In the genomic region with DNA sequence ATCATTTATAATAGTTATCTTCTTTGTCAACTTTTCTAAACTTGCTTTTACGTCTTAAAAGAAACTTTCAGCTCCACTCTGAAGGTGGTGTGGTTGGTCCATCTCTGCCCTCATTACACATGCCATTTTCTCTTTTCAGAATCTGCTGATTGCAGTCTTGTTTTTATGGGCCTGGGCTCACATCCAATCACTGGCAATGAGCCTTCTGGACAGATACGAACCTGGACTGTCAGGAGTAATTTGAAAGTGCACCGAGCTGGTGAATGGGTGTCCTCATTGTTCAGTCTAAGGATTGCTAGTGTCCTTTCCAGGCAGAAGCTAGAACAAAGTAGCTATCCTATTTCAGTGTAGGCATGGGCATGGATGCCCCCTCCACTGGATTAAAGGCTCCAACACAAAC, we compare ENCODE assay signal across 40 mouse cellular contexts. TPM values are rescaled to one million over a fixed set of nuclear protein-coding genes. Genes with fewer than 3 reads are reported as not detected.
DNase-seq lines count a peak whose midpoint lies in the region; ATAC-seq and TF ChIP-seq lines count a peak whose summit lies in the region.
"Had no signal": no experiment of that assay in that cellular context is flagged by ENCODE, and none has a peak within 500 bp of the region (broad histone marks: within the 10 kb centered on the region; RNA-seq: fewer than 3 reads in every experiment).

No protein-coding gene starts in this region.

- 43% methylated on average over 3 of the region's 3 CpGs for WGBS in forebrain, embryonic 14.5 days
- 76% methylated on average over 3 of the region's 3 CpGs for whole genome bisulfite sequencing in forebrain, embryonic 12.5 days
- 68% methylated on average over 3 of the region's 3 CpGs for WGBS in midbrain, postnatal 0 days
- 87% methylated on average over 3 of the region's 3 CpGs for WGBS in midbrain, embryonic 14.5 days

- H3K9ac ChIP-seq in forebrain, embryonic 14.5 days (ENCODE audit: low read length), result no peak overlapping the region
- no peak overlapping the region for H3K9ac ChIP-seq in forebrain, embryonic 12.5 days
- H3K9ac ChIP-seq in midbrain, postnatal 0 days (replicated peaks; ENCODE audit: low read length, poor library complexity, severe bottlenecking), result no peak overlapping the region
- no peak overlapping the region for H3K9ac ChIP-seq in midbrain, embryonic 14.5 days (replicated peaks; ENCODE audit: low read length)
- H3K9ac ChIP-seq: forebrain, embryonic 15.5 days; hindbrain, embryonic 12.5 days; intestine, embryonic 15.5 days; limb, embryonic 15.5 days; liver, embryonic 13.5 days; midbrain, embryonic 13.5 days; stomach, embryonic 15.5 days had no signal

- H3K36me3 ChIP-seq in forebrain, embryonic 14.5 days (ENCODE audit: control insufficient read depth, insufficient read depth, low read length), result no peaks in the 10 kb centered on the region
- no peaks in the 10 kb centered on the region for H3K36me3 ChIP-seq in forebrain, embryonic 12.5 days (replicated peaks)
- no peaks in the 10 kb centered on the region for H3K36me3 ChIP-seq in midbrain, postnatal 0 days (ENCODE audit: insufficient read depth, low read length)
- H3K36me3 ChIP-seq in midbrain, embryonic 14.5 days (ENCODE audit: control insufficient read depth, insufficient read depth, low read length), result no peaks in the 10 kb centered on the region
- H3K36me3 ChIP-seq: forebrain, embryonic 15.5 days; hindbrain, embryonic 12.5 days; intestine, embryonic 15.5 days; limb, embryonic 10.5 days; limb, embryonic 15.5 days; liver, embryonic 13.5 days; midbrain, embryonic 13.5 days; stomach, embryonic 15.5 days had no signal

- TF ChIP-seq CTCF in midbrain, postnatal 0 days (IDR thresholded peaks at IDR 0.05), result no peak

- peak; percentile 6 for DNase-seq in adrenal gland, postnatal 10 days
- no peak for DNase-seq in adrenal gland, postnatal 36 days
- peak; percentile 39 for DNase-seq in forebrain, embryonic 14.5 days (ENCODE audit: low spot score)
- DNase-seq in kidney, adult 18-20 months, result peak; percentile 8
- no peak for DNase-seq in kidney, postnatal 14 days
- DNase-seq in midbrain, postnatal 0 days (ENCODE audit: low spot score), result peak; percentile 6
- no peak for DNase-seq in midbrain, embryonic 14.5 days
- DNase-seq: adrenal gland, postnatal 14 days; heart, adult 18-20 months; heart, postnatal 36 days; liver, embryonic 13.5 days; lung, adult 18-20 months; right cerebral cortex, postnatal 25 days had no signal

- no peak overlapping the region for H3K4me3 ChIP-seq in forebrain, embryonic 14.5 days (ENCODE audit: low read depth, low read length)
- no peak overlapping the region for H3K4me3 ChIP-seq in forebrain, embryonic 12.5 days (replicated peaks)
- H3K4me3 ChIP-seq in midbrain, postnatal 0 days (ENCODE audit: low read depth, low read length), result no peak overlapping the region
- no peak overlapping the region for H3K4me3 ChIP-seq in midbrain, embryonic 14.5 days (replicated peaks; ENCODE audit: low read depth, low read length)
- H3K4me3 ChIP-seq: forebrain, embryonic 15.5 days; hindbrain, embryonic 12.5 days; intestine, embryonic 15.5 days; layer of hippocampus, adult 2 months; limb, embryonic 10.5 days; limb, embryonic 15.5 days; liver, embryonic 13.5 days; midbrain, embryonic 13.5 days; stomach, embryonic 15.5 days had no signal

- H3K4me2 ChIP-seq in forebrain, embryonic 14.5 days (ENCODE audit: low read length), result no peak overlapping the region
- H3K4me2 ChIP-seq in forebrain, embryonic 12.5 days, result no peak overlapping the region
- H3K4me2 ChIP-seq in midbrain, postnatal 0 days (ENCODE audit: low read depth, low read length, poor library complexity, severe bottlenecking), result no peak overlapping the region
- no peak overlapping the region for H3K4me2 ChIP-seq in midbrain, embryonic 14.5 days (ENCODE audit: low read length)
- H3K4me2 ChIP-seq: forebrain, embryonic 15.5 days; heart, embryonic 11.5 days; hindbrain, embryonic 12.5 days; intestine, embryonic 15.5 days; limb, embryonic 15.5 days; liver, embryonic 13.5 days; midbrain, embryonic 13.5 days; stomach, embryonic 15.5 days had no signal

- H3K27ac ChIP-seq in forebrain, embryonic 14.5 days (ENCODE audit: low read depth, low read length), result no peak overlapping the region
- H3K27ac ChIP-seq in forebrain, embryonic 12.5 days, result no peak overlapping the region
- no peak overlapping the region for H3K27ac ChIP-seq in midbrain, postnatal 0 days (ENCODE audit: low read depth, low read length)
- no peak overlapping the region for H3K27ac ChIP-seq in midbrain, embryonic 14.5 days (replicated peaks; ENCODE audit: low read depth, low read length)
- H3K27ac ChIP-seq: forebrain, embryonic 15.5 days; hindbrain, embryonic 12.5 days; hindbrain, postnatal 0 days; intestine, embryonic 15.5 days; kidney, postnatal 0 days; layer of hippocampus, adult 2 months; limb, embryonic 10.5 days; limb, embryonic 15.5 days; liver, embryonic 13.5 days; macrophage; midbrain, embryonic 13.5 days; stomach, embryonic 15.5 days had no signal

- no peaks in the 10 kb centered on the region for H3K9me3 ChIP-seq in forebrain, embryonic 14.5 days (replicated peaks; ENCODE audit: control insufficient read depth, low read length)
- H3K9me3 ChIP-seq in forebrain, embryonic 12.5 days, result no peaks in the 10 kb centered on the region
- no peaks in the 10 kb centered on the region for H3K9me3 ChIP-seq in midbrain, postnatal 0 days (ENCODE audit: low read length)
- no peaks in the 10 kb centered on the region for H3K9me3 ChIP-seq in midbrain, embryonic 14.5 days (ENCODE audit: control insufficient read depth, low read length)
- H3K9me3 ChIP-seq: forebrain, embryonic 15.5 days; hindbrain, embryonic 12.5 days; intestine, embryonic 15.5 days; limb, embryonic 10.5 days; limb, embryonic 15.5 days; liver, embryonic 13.5 days; midbrain, embryonic 13.5 days; stomach, embryonic 15.5 days had no signal

- no peaks in the 10 kb centered on the region for H3K4me1 ChIP-seq in forebrain, embryonic 14.5 days (ENCODE audit: control insufficient read depth, insufficient read depth, low read length)
- no peaks in the 10 kb centered on the region for H3K4me1 ChIP-seq in forebrain, embryonic 12.5 days
- no peaks in the 10 kb centered on the region for H3K4me1 ChIP-seq in midbrain, postnatal 0 days (ENCODE audit: insufficient read depth, low read length)
- H3K4me1 ChIP-seq in midbrain, embryonic 14.5 days (ENCODE audit: control insufficient read depth, insufficient read depth, low read length), result no peaks in the 10 kb centered on the region
- H3K4me1 ChIP-seq: forebrain, embryonic 15.5 days; hindbrain, embryonic 12.5 days; intestine, embryonic 15.5 days; limb, embryonic 10.5 days; limb, embryonic 15.5 days; liver, embryonic 13.5 days; midbrain, embryonic 13.5 days; stomach, embryonic 15.5 days had no signal

- no peak for ATAC-seq in forebrain, embryonic 14.5 days
- no peak for ATAC-seq in forebrain, embryonic 12.5 days (ENCODE audit: low FRiP score)
- ATAC-seq in midbrain, postnatal 0 days (ENCODE audit: low FRiP score), result no peak
- no peak for ATAC-seq in midbrain, embryonic 14.5 days (ENCODE audit: low FRiP score, low TSS enrichment)
- ATAC-seq: forebrain, embryonic 15.5 days; hindbrain, postnatal 0 days; intestine, embryonic 15.5 days; lung, postnatal 0 days; midbrain, embryonic 13.5 days had no signal

- H3K27me3 ChIP-seq in forebrain, embryonic 14.5 days (replicated peaks; ENCODE audit: control insufficient read depth, insufficient read depth, low read length), result no peaks in the 10 kb centered on the region
- H3K27me3 ChIP-seq in forebrain, embryonic 12.5 days, result no peaks in the 10 kb centered on the region
- no peaks in the 10 kb centered on the region for H3K27me3 ChIP-seq in midbrain, postnatal 0 days (ENCODE audit: insufficient read depth, low read length)
- no peaks in the 10 kb centered on the region for H3K27me3 ChIP-seq in midbrain, embryonic 14.5 days (ENCODE audit: control insufficient read depth, insufficient read depth, low read length)
- H3K27me3 ChIP-seq: forebrain, embryonic 15.5 days; intestine, embryonic 15.5 days; limb, embryonic 15.5 days; liver, embryonic 13.5 days; midbrain, embryonic 13.5 days; stomach, embryonic 15.5 days had no signal

RNA-seq across cellular contexts. Expression of a gene that starts 12.8 kb away (rescaled TPM):
- not detected for total RNA-seq in adrenal gland, postnatal 10 days (2021)
- not detected for total RNA-seq in adrenal gland, postnatal 36 days (2021)
- polyA plus RNA-seq in forebrain, embryonic 14.5 days (2014; fragmentation: Nextera tagmentation; extraction: Ambion mirVana), result not detected in 2 replicates
- not detected in 2 replicates for polyA plus RNA-seq in forebrain, embryonic 12.5 days (2016; fragmentation: Nextera tagmentation; extraction: Ambion mirVana)
- not detected in 2 replicates for total RNA-seq in midbrain, postnatal 0 days (2014; rRNA removed)
- polyA plus RNA-seq in midbrain, postnatal 0 days (2015; fragmentation: Nextera tagmentation; extraction: Ambion mirVana), result not detected in 2 replicates
- not detected in 2 replicates for polyA plus RNA-seq in midbrain, embryonic 14.5 days (2014; fragmentation: Nextera tagmentation; extraction: Ambion mirVana)
- total RNA-seq: adrenal gland, postnatal 14 days; CH12.LX; ES-E14; gastrocnemius, adult 8-10 months; heart, adult 18-20 months; heart, postnatal 36 days; hindbrain, postnatal 0 days; layer of hippocampus, adult 2 months; layer of hippocampus, postnatal 25 days; left cerebral cortex, adult 8-10 months; megakaryocyte-erythroid progenitor cell, adult 5-6 weeks; neutrophil, adult 5-6 weeks had no signal
- polyA plus RNA-seq: C2C12; cerebellum, adult 2 months; embryonic facial prominence, embryonic 11.5 days; forebrain, embryonic 15.5 days; frontal cortex, adult 2 months; heart, embryonic 11.5 days; heart, embryonic 16.5 days; hindbrain, embryonic 12.5 days; hindbrain, postnatal 0 days; kidney, postnatal 0 days; limb, embryonic 10.5 days; limb, embryonic 15.5 days; liver, embryonic 13.5 days; lung, postnatal 0 days; macrophage; midbrain, embryonic 13.5 days; neural tube, embryonic 11.5 days had no signal

RNA-seq across cellular contexts. Expression of a gene that starts 24.3 kb away (rescaled TPM):
- not detected for total RNA-seq in adrenal gland, postnatal 10 days (2021)
- total RNA-seq in adrenal gland, postnatal 36 days (2021), result not detected
- not detected in 2 replicates for polyA plus RNA-seq in forebrain, embryonic 14.5 days (2014; fragmentation: Nextera tagmentation; extraction: Ambion mirVana)
- not detected in 2 replicates for polyA plus RNA-seq in forebrain, embryonic 12.5 days (2016; fragmentation: Nextera tagmentation; extraction: Ambion mirVana)
- not detected in 2 replicates for total RNA-seq in midbrain, postnatal 0 days (2014; rRNA removed)
- polyA plus RNA-seq in midbrain, postnatal 0 days (2015; fragmentation: Nextera tagmentation; extraction: Ambion mirVana), result not detected in 2 replicates
- not detected in 2 replicates for polyA plus RNA-seq in midbrain, embryonic 14.5 days (2014; fragmentation: Nextera tagmentation; extraction: Ambion mirVana)
- total RNA-seq: adrenal gland, postnatal 14 days; CH12.LX; ES-E14; gastrocnemius, adult 8-10 months; heart, adult 18-20 months; heart, postnatal 36 days; hindbrain, postnatal 0 days; layer of hippocampus, adult 2 months; layer of hippocampus, postnatal 25 days; left cerebral cortex, adult 8-10 months; megakaryocyte-erythroid progenitor cell, adult 5-6 weeks; neutrophil, adult 5-6 weeks had no signal
- polyA plus RNA-seq: C2C12; cerebellum, adult 2 months; embryonic facial prominence, embryonic 11.5 days; forebrain, embryonic 15.5 days; frontal cortex, adult 2 months; heart, embryonic 11.5 days; heart, embryonic 16.5 days; hindbrain, embryonic 12.5 days; hindbrain, postnatal 0 days; intestine, embryonic 15.5 days; kidney, postnatal 0 days; limb, embryonic 10.5 days; limb, embryonic 15.5 days; liver, embryonic 13.5 days; lung, postnatal 0 days; macrophage; midbrain, embryonic 13.5 days; neural tube, embryonic 11.5 days; stomach, embryonic 15.5 days had no signal

RNA-seq across cellular contexts. Expression of a gene that starts 29.2 kb away (rescaled TPM):
- total RNA-seq in adrenal gland, postnatal 10 days (2021), result not detected
- total RNA-seq in adrenal gland, postnatal 36 days (2021), result not detected
- 0.22 TPM in 1 of 2 replicates, not detected in the other for polyA plus RNA-seq in forebrain, embryonic 14.5 days (2014; fragmentation: Nextera tagmentation; extraction: Ambion mirVana)
- polyA plus RNA-seq in forebrain, embryonic 12.5 days (2016; fragmentation: Nextera tagmentation; extraction: Ambion mirVana), result not detected in 2 replicates
- total RNA-seq in midbrain, postnatal 0 days (2014; rRNA removed), result not detected in 2 replicates
- polyA plus RNA-seq in midbrain, postnatal 0 days (2015; fragmentation: Nextera tagmentation; extraction: Ambion mirVana), result not detected in 2 replicates
- polyA plus RNA-seq in midbrain, embryonic 14.5 days (2014; fragmentation: Nextera tagmentation; extraction: Ambion mirVana), result not detected in 2 replicates
- total RNA-seq: adrenal gland, postnatal 14 days; CH12.LX; ES-E14; gastrocnemius, adult 8-10 months; heart, adult 18-20 months; heart, postnatal 36 days; hindbrain, postnatal 0 days; layer of hippocampus, adult 2 months; left cerebral cortex, adult 8-10 months; megakaryocyte-erythroid progenitor cell, adult 5-6 weeks; neutrophil, adult 5-6 weeks had no signal
- polyA plus RNA-seq: C2C12; embryonic facial prominence, embryonic 11.5 days; heart, embryonic 11.5 days; hindbrain, embryonic 12.5 days; hindbrain, postnatal 0 days; limb, embryonic 10.5 days; limb, embryonic 15.5 days; liver, embryonic 13.5 days; lung, postnatal 0 days; macrophage; midbrain, embryonic 13.5 days; neural tube, embryonic 11.5 days had no signal

RNA-seq across cellular contexts. Expression of a gene that starts 44.7 kb away (rescaled TPM):
- not detected for total RNA-seq in adrenal gland, postnatal 10 days (2021)
- not detected for total RNA-seq in adrenal gland, postnatal 36 days (2021)
- not detected in 2 replicates for polyA plus RNA-seq in forebrain, embryonic 14.5 days (2014; fragmentation: Nextera tagmentation; extraction: Ambion mirVana)
- not detected in 2 replicates for polyA plus RNA-seq in forebrain, embryonic 12.5 days (2016; fragmentation: Nextera tagmentation; extraction: Ambion mirVana)
- total RNA-seq in midbrain, postnatal 0 days (2014; rRNA removed), result not detected in 2 replicates
- polyA plus RNA-seq in midbrain, postnatal 0 days (2015; fragmentation: Nextera tagmentation; extraction: Ambion mirVana), result not detected in 2 replicates
- not detected in 2 replicates for polyA plus RNA-seq in midbrain, embryonic 14.5 days (2014; fragmentation: Nextera tagmentation; extraction: Ambion mirVana)
- total RNA-seq: adrenal gland, postnatal 14 days; CH12.LX; ES-E14; gastrocnemius, adult 8-10 months; heart, adult 18-20 months; heart, postnatal 36 days; hindbrain, postnatal 0 days; layer of hippocampus, adult 2 months; layer of hippocampus, postnatal 25 days; left cerebral cortex, adult 8-10 months; megakaryocyte-erythroid progenitor cell, adult 5-6 weeks; neutrophil, adult 5-6 weeks had no signal
- polyA plus RNA-seq: C2C12; cerebellum, adult 2 months; embryonic facial prominence, embryonic 11.5 days; forebrain, embryonic 15.5 days; frontal cortex, adult 2 months; heart, embryonic 11.5 days; heart, embryonic 16.5 days; hindbrain, embryonic 12.5 days; hindbrain, postnatal 0 days; intestine, embryonic 15.5 days; kidney, postnatal 0 days; limb, embryonic 10.5 days; limb, embryonic 15.5 days; liver, embryonic 13.5 days; lung, postnatal 0 days; macrophage; midbrain, embryonic 13.5 days; neural tube, embryonic 11.5 days; stomach, embryonic 15.5 days had no signal

RNA-seq across cellular contexts. Expression of a gene that starts 54.0 kb away (rescaled TPM):
- total RNA-seq in adrenal gland, postnatal 10 days (2021), result not detected
- not detected for total RNA-seq in adrenal gland, postnatal 36 days (2021)
- not detected in 2 replicates for polyA plus RNA-seq in forebrain, embryonic 14.5 days (2014; fragmentation: Nextera tagmentation; extraction: Ambion mirVana)
- not detected in 2 replicates for polyA plus RNA-seq in forebrain, embryonic 12.5 days (2016; fragmentation: Nextera tagmentation; extraction: Ambion mirVana)
- total RNA-seq in midbrain, postnatal 0 days (2014; rRNA removed), result not detected in 2 replicates
- polyA plus RNA-seq in midbrain, postnatal 0 days (2015; fragmentation: Nextera tagmentation; extraction: Ambion mirVana), result not detected in 2 replicates
- polyA plus RNA-seq in midbrain, embryonic 14.5 days (2014; fragmentation: Nextera tagmentation; extraction: Ambion mirVana), result not detected in 2 replicates
- total RNA-seq: adrenal gland, postnatal 14 days; CH12.LX; ES-E14; gastrocnemius, adult 8-10 months; heart, adult 18-20 months; heart, postnatal 36 days; hindbrain, postnatal 0 days; layer of hippocampus, adult 2 months; layer of hippocampus, postnatal 25 days; left cerebral cortex, adult 8-10 months; megakaryocyte-erythroid progenitor cell, adult 5-6 weeks; neutrophil, adult 5-6 weeks had no signal
- polyA plus RNA-seq: C2C12; cerebellum, adult 2 months; embryonic facial prominence, embryonic 11.5 days; forebrain, embryonic 15.5 days; frontal cortex, adult 2 months; heart, embryonic 11.5 days; heart, embryonic 16.5 days; hindbrain, embryonic 12.5 days; hindbrain, postnatal 0 days; intestine, embryonic 15.5 days; kidney, postnatal 0 days; limb, embryonic 10.5 days; limb, embryonic 15.5 days; liver, embryonic 13.5 days; lung, postnatal 0 days; macrophage; midbrain, embryonic 13.5 days; neural tube, embryonic 11.5 days; stomach, embryonic 15.5 days had no signal

Comparison
In these comparisons a context has a peak if more than half of its experiments do, and no peak if none do; other contexts are left out.
1. DNase-seq: peak in adrenal gland, postnatal 10 days (single experiment), forebrain, embryonic 14.5 days (single experiment), kidney, adult 18-20 months (single experiment) and midbrain, postnatal 0 days (single experiment); none in adrenal gland, postnatal 36 days (0 of 2), kidney, postnatal 14 days (single experiment) and midbrain, embryonic 14.5 days (single experiment).